Mouse (Mus musculus) mouse embryonic stem cell (cell line): ENCODE results near the gene Prkg1.

Experiments used
- in situ Hi-C, 2 experiments: fragments of 300-500 bp; cut with MboI; formaldehyde crosslinking; loops; 1 replicate in 1 of 2; 3 replicates in 1 of 2; pipeline ENCODE4 v1.14.3; 2019 to 2020; ENCODE audit warnings: low sequenced_read_pairs in 2 of 2, low pct_unique_long_range_greater_than_20kb in 1 of 2, mixed read lengths in 1 of 2; ENCODE audit not compliant: unreplicated experiment in 1 of 2

Prkg1 gene

DNA sequence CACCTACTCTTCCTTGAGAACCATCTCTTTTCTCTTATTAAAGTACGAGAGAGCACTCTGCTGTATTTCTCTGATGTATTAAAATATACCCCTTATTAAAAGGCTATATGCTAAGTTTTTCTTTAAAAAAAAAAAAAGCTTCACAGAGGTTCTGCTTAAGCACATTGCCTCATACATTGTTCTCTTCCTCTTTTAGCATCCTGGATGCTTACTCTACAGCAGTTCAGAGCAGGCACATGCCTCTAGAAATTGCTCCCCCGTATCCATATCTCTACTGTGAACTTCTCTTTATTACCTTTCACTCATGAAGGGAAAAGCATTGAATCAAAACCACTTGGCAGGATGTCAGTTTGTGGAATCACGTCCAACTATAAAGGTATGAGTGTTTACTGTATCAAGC lies 257.0 kb downstream of the Prkg1 start:
- in situ Hi-C loops: no loop called here

DNA sequence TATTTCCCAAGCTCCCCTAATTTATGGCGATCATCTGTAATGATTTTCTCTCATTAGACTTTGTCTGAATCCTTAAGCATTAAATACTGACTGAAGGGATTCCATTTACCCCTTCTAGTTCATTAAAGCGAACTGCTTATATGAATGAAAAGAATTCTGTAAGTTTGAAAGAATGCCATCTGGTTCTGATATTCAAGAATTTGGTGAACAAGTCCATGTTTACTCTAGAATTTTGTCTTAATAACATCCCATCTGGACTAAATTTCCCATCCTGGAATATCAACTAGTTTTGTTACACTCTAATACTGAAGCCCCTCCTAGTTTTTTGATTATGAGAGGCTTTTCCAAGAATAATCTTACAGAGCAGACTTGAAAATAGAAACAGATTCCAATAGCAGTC lies 258.5 kb downstream of the Prkg1 start:
- in situ Hi-C loops: no loop called here

DNA sequence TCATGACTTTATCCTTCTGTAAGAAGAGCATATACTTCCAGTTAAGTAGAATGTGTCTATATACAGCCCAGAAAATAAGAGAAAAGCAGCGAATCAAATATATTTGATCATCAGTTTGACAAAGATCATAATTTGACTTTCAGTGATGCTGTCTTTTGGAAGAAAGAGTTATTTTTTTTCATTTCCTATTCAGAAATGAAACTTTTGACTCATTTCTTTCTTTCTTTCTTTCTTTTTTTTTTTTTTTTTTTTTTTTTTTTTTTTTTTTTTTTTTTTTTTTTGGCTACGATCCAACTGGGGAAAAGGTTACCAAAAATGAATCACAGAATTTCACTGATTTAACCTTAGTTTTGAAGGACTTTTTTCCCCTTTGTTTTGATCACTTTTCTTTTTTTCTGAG lies 259.8 kb downstream of the Prkg1 start:
- in situ Hi-C loops: no loop called here

DNA sequence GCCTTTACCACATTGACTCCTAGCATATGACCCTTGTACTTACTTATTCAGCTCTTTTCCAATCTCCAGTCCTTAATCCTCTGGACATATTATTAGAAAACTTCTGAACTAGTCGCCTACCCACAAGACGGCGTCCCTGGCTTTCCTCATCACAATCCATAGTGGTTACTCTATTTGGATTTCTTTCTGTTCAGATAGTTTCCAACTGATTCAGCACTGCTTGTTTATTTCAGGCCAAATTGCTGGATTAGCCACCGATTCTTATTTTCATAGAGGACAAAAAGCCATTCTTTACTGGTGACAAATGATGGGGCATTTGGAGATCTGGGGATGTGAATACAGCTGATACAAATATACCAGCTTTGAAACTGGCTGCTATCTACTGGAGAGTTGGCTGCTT lies 267.4 kb downstream of the Prkg1 start:
- in situ Hi-C loops: no loop called here

DNA sequence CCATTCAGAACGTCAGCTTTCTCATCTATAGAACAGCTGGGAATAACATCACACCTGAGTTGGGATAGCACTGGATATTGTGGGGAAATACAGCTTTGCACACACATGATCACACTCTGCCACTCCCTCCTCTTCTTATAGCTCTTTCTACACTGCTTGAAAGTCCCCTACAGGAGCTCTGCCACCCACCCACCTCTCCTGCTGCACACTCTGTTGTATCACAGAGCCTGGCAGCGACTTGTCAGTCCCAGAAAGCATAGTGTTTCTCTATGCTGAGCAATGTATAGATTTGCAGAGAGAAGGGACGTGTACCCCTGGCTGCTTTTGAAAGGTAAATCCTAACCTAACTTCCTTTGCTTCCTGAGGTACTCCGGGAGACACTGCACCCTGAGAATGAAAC lies 275.2 kb downstream of the Prkg1 start:
- in situ Hi-C loops: no loop called here

DNA sequence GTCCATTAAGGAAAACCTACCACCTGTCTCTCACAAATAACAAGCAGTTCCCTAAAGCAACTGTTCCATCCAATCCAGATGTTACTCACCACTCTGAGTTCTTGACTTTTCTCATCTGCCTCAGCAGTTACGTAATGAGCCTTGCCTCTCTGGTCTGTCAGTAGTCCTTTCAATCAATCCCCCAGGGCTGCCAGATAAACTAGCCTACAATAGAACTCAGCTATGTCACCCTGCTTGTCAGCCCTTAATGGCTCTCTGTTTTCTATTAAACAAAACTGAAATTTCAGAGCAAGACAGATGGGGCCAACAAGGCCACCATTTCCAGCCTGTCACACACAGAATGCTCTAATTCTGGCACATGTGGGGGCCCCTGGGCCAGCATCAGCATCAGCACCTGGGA lies 293.1 kb downstream of the Prkg1 start:
- in situ Hi-C loops: no loop called here

DNA sequence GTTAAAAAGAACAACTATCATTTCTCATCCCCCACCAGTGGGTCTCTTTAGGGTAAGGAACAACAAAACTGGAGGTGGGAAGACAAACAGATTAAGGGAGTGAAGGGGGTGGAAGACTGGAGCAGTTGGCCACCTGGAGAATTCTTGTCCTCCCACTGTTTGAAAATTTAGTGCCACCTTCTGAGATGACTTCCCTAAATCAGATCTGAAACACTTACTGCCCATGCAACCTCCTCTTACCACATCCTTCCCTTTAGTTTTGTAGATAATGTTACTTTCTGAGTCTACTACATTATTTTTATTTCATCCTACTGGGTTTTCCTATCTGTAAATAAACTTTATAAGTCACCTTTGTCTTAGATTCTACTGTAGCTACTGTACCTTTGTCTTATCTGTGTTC lies 304.6 kb downstream of the Prkg1 start:
- in situ Hi-C loops: no loop called here

DNA sequence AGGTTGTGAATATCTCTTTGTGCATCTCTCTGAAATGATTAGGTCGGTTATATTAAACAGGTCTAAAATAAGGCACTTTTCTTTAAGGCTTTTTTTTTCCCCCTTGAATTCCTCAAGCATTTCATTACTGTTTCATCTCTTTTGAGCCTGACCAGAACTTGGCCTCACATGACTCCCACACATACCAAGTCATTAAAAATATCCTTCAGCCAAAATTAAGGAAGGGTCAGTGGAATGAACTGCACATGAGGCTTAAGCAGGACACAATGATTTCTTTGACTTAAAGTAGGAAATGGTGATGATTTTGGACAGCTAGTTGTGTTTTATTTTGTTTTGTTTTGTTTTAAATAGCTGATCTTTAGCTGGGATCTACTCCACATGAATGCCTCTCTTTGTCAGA lies 320.7 kb downstream of the Prkg1 start:
- in situ Hi-C loops: no loop called here

DNA sequence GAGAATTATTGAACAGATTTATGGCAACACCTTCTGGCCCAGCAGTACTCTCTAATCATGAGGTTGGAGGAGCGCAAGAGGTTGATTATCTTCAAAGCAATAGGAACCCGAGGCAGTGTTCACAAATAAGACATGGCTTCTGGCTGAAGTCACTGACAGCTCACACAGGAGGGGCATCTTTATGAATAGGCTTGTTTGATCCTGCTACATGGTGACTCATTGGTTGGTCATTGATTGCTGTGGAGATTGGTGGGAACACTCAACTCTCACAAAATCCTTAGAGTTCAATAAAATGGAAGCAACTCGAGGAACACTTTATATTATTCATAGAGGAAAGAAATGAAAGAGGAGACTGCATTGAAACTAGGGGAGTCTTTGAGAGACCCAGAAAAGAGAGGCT lies 322.5 kb downstream of the Prkg1 start:
- in situ Hi-C loops: no loop called here

DNA sequence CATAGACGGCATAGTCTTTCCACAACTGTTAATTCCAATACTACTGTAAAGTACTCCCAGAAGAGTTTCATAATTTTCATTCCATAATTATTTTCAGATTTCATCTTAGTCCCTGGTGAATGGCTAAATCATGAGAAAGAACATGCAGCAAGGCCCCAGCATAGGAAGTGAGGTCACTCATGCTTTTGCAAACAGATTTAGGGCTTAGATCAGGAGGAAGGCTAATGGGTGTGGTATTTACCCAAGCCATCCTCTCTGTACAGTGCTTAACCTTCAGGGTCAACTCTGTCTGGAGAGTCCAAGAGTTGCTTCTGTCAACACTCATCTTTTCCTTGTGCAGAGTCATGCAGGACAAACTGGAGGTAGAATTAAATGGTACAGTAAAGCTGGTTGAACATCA lies 331.4 kb downstream of the Prkg1 start:
- in situ Hi-C loops: no loop called here

DNA sequence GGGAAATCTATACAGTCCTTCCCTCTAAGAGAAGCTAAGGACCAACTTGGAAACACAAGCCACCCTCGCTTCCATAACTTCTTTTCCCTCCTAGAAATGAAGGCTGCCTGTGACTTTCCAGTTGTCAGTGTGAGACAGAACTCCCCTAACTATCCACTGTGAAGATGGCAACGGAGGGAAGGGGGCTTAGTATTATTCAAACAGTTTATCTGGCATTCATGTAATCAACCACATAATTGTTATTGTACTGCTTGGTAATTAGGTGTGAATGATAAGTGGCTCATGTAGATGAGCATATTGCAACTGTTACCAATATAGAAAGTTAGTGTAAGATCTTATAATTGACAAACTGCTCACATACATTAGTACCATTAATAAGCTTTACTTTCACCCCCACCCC lies 333.4 kb downstream of the Prkg1 start:
- in situ Hi-C loops: no loop called here

DNA sequence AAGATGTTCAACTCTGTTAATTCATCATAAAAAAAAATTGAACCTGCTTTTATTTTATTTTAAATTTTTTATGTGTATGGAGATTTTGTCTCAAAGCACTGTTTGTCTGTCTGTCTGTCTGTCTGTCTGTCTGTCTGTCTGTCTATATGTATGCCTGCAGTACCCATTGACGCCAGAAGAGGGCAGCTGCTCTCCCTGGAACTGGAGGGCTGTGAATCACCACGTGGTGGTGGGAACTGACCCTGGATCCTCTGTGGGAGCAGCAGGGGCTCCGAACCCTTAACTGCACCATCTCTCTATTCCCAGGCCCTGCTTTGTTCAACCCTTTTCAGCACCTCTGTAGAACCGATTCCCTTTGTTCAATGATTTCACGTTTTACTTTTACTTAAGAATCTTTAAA lies 338.7 kb downstream of the Prkg1 start:
- in situ Hi-C loops: no loop called here

DNA sequence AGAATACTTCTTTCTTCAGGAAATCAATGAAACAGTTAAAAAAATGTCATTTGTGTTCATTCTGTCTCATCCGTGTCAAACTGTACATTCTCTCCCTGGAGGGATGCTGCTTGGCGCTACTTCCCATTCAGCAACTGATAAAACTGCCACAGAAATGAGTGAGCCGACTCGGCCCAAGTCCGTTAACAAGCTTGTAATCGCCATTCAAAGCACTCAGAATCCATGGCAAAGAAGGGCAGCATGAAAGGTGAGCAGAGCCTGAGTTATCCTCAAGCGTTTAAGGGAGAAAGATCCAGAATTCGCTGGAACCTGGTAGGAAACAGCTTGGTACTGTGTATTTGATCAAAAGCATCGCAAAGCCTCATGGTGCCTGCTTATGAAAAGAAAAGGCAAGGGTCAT lies 339.6 kb downstream of the Prkg1 start:
- in situ Hi-C loops: no loop called here

DNA sequence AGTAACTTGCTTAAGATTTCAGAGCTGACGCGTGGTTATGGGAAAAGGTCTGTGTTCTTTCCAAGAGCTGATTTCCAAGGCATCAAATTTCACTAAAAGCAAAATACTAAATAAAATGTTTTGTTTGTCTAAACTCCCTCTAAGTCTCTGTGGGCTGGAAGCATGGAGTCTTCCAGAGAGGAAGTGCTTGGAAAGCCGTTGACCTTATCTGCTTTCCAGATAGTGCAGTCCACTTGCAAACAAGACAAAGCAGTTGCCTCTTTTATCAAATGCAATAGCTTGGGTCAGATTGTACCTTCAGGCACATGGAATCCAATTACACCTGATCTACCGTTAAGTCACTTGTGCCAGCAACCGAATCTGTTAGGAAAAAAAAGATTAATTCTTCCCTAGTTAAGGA lies 340.5 kb downstream of the Prkg1 start:
- in situ Hi-C loops: no loop called here

DNA sequence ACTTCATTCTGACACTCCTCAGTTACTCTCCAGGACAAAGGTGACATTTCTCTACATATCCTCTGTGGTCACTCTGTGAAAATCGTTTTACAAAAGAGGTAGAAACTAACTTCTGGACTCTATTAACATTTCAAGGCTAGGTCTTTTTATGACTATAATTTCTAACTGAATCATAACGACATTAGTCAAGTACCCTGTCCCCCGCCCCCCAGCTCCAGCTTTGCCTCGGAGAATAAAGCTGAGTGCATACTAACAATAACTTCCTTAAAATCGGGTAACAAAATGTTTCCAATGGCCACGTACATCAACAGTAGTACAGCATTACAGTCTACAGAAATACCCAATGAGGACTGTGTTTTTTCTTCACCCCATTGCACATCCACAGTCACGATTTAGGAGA lies 351.3 kb downstream of the Prkg1 start:
- in situ Hi-C loops: no loop called here

DNA sequence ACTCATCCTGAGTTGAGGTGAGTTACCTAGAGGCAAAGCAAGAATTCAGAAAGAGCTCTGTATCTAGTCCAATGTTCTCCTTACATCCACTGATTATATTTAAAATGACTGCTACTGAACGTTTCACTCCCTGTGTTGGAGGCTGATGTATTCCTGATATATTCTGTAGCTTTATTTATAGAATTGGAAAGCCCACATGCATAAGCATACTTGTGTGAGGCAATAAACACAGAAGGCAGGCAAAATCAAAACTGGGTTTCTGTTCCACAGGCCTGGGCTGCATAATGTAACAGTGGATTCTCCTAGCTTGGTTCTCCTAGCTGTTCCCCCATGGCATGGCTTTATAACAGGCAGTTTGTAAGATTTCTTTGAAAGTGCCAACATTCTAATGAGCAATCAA lies 368.7 kb downstream of the Prkg1 start:
- in situ Hi-C loops: no loop called here

DNA sequence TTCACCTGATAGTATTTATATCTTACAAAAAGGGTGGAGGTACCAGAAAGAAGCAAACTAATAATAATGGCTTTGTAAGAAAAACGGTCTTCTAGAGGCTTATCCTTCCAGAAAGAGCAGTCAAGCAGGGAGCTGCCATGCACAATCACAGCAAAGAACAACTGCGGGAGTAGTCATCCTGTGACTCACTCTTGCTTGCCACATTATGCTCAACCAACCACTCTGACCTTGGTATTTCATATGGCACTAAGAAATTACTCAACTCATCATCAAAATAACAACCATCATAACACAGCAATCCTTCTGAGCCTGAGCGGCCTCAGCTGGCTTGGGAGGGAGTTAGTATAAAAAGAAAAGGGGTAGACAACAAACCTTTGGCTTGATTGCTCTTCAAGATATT lies 379.5 kb downstream of the Prkg1 start:
- in situ Hi-C loops: no loop called here

DNA sequence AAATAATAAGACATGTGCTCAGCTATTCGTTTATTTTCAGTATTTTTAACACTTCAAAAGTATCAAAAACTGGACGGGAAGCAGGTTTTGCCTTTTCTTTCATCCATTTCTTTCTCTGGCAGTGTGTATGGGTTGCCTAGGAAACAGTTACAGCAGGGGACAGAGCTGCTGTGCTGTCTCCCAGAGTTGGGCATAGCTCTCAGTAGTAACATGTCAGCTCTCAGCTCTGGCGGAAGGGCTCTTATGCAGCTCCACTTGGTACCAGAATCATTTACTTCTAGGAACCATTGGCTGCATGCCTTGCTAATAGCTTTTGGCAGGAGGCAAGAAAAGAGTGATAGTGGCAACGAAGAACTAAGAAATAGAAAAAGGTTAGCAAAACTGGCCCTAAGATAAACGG lies 381.0 kb downstream of the Prkg1 start:
- in situ Hi-C loops: no loop called here

DNA sequence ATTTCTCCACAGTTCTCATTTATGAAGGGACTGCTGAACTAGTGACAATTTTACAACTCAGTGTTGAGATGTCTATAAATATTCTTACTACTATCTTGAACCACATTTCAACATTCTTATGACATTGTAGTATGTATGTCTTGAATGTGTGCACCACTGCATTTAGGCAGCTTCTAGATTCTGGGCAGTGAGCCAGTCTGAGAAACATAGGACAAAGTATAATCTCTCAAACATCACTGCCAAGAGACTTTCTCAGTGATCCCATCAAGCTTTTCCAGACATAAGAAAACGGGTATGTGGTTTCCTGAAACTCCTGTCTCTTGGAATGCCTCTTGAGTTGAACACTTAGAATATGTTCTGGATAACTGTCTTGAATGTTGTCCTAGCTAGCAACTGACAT lies 394.7 kb downstream of the Prkg1 start:
- in situ Hi-C loops: no loop called here

DNA sequence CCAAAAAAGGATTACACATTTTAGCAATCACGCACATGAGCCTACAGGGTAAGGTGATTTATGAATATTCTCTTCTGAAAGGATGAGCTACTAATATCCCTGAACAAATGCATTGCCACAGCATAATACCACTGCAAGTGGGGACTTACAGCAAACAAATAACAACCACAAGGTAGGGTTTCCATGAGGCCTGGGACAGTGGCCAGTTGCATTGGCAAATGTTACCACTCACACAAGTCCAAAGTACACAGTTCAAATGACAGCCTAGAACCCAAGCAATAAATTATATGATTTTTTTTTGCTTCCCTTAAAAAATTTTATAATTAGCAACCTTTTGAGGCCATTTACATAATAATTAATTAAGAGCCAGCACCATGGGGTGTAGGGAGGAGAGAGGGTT lies 395.7 kb downstream of the Prkg1 start:
- in situ Hi-C loops: no loop called here

DNA sequence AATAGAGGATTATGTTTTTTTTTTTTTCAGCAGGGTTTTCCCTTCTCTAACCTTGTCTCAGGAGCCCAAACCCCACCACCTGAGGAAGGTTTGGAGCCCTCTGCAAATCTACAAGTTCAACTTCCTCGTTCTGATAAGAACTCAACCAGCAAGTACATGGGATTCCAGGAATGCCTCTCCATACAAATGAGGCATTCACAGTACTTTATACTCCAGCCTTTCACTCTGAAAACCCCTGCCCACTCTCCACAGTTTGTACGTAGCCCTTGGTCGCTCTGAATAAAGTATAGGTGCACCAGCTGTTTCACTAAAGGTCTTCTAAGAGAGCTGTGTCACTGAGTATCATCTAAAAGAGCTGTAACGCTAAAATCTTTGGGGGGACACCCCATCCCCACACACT lies 402.8 kb downstream of the Prkg1 start:
- in situ Hi-C loops: no loop called here

DNA sequence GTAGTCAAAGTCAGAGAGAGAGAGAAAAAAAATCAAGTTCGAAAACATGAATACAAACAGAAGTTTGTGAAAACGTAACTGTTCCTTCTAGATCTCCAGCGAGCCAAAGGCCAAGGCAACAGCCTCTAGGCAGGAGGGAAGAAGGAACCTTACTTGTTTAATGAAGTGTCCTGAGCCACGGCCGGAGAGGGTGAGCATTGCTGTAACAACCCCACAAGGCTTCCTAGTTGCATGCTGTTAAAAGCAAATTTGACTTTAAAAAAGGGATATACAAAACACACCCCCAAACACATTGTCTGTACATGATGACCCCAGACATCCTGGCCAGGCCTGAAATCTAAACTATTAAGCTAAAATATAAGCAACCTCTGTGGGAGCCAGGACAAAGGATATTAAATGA lies 403.3 kb downstream of the Prkg1 start:
- in situ Hi-C loops: no loop called here
